Mouse (Mus musculus) gastrocnemius, adult 2 months (tissue): ENCODE measurements around the gene Jph4. TPM values are rescaled to one million over a fixed set of nuclear protein-coding genes. Genes with fewer than 3 reads are reported as not detected.

Experiments
- DNase-seq: peaks from one replicate; pipeline ENCODE4 v3.0.0; 2022
- H3K27ac ChIP-seq: fragments of 200-600 bp; 2 replicates; pipeline ENCODE4 v1.8.1; 2022; ENCODE audit warnings: mild to moderate bottlenecking
- H3K4me3 ChIP-seq: fragments of 200-600 bp; 2 replicates; pipeline ENCODE4 v1.8.1; 2022; ENCODE audit warnings: mild to moderate bottlenecking, moderate library complexity
- CTCF ChIP-seq: fragments of 200-600 bp; IDR thresholded peaks from 2 replicates; pipeline ENCODE4 v1.8.1; 2022; ENCODE audit warnings: antibody characterized with exemption, mild to moderate bottlenecking, moderate library complexity
- intact Hi-C: fragments of 180-260 bp; cut with DNase I; formaldehyde crosslinking; loops from one replicate; pipeline ENCODE4 v1.15.1; 2025
- total RNA-seq, 2 experiments: library from RNA; stranded (reverse); gene quantifications; 2 replicates each; pipeline ENCODE4 v1.2.3; 2021

Gene Jph4
- total RNA-seq, 2 experiments from 2014 or later = 0.08 TPM; not detected in 1

- Histone ChIP-seq H3K27ac (no peak overlapping the region), H3K4me3 (no peak overlapping the region)
- no peak for DNase-seq
- no peak for TF ChIP-seq CTCF
- intact Hi-C loops = no loop called here
These were observed 30.7 kb downstream of the Jph4 start for GRCm38 (mm10) chr14:55086009-55086514.

GRCm38 (mm10) chr14:55085324-55086008 lies 31.3 kb downstream of the Jph4 start:
- intact Hi-C loops = no loop called here
- no peak overlapping the region for H3K4me3 ChIP-seq
- peak; percentile 11 for DNase-seq
- no peak overlapping the region for H3K27ac ChIP-seq
- no peak for TF ChIP-seq CTCF

- intact Hi-C loops = no loop called here
- no peak for TF ChIP-seq CTCF
- Histone ChIP-seq H3K27ac (no peak overlapping the region), H3K4me3 (no peak overlapping the region)
- DNase-seq = no peak
These were observed 33.3 kb downstream of the Jph4 start for GRCm38 (mm10) chr14:55083481-55083880.

GRCm38 (mm10) chr14:55081105-55081504 lies 35.6 kb downstream of the Jph4 start:
- intact Hi-C loops = no loop called here
- TF ChIP-seq CTCF = no peak
- DNase-seq = no peak
- Histone ChIP-seq H3K27ac (no peak overlapping the region), H3K4me3 (no peak overlapping the region)

- peak overlapping the region; percentile 38; the same call in 1 of the 2 replicates for H3K4me3 ChIP-seq
- DNase-seq = peak; percentile 72
- intact Hi-C loops = loop anchor here (2.0 to 5.0 kb wide), 2 partner anchors 55 to 237 kb away; no protein-coding TSS in a partner anchor
- TF ChIP-seq CTCF = peak; percentile 91
- H3K27ac ChIP-seq = no peak overlapping the region
These were observed 37.3 kb downstream of the Jph4 start for GRCm38 (mm10) chr14:55079214-55079970.

- Histone ChIP-seq H3K4me3 (peak overlapping the region; percentile 38), H3K27ac (no peak overlapping the region)
- TF ChIP-seq CTCF = no peak
- DNase-seq = no peak
- intact Hi-C loops = loop anchor here (2.0 to 5.0 kb wide), 2 partner anchors 54 to 236 kb away; no protein-coding TSS in a partner anchor
These were observed 38.3 kb downstream of the Jph4 start for GRCm38 (mm10) chr14:55078366-55078989.

GRCm38 (mm10) chr14:55077481-55078365 lies 39.0 kb downstream of the Jph4 start:
- intact Hi-C loops = loop anchor here (2.0 to 5.0 kb wide), 2 partner anchors 53 to 235 kb away; no protein-coding TSS in a partner anchor
- no peak for DNase-seq
- no peak for TF ChIP-seq CTCF
- Histone ChIP-seq H3K4me3 (no peak overlapping the region), H3K27ac (no peak overlapping the region)

GRCm38 (mm10) chr14:55076956-55077355 lies 39.8 kb downstream of the Jph4 start:
- intact Hi-C loops = loop anchor here (5.0 kb wide), 1 partner anchor 235 kb away; no protein-coding TSS in a partner anchor
- H3K4me3 ChIP-seq = no peak overlapping the region
- TF ChIP-seq CTCF = no peak
- no peak for DNase-seq
- no peak overlapping the region for H3K27ac ChIP-seq

- intact Hi-C loops = loop anchor here (5.0 kb wide), 1 partner anchor 234 kb away; no protein-coding TSS in a partner anchor
- peak overlapping the region; percentile 4; the same call in 1 of the 2 replicates for H3K27ac ChIP-seq
- peak; percentile 38 for DNase-seq
- no peak for TF ChIP-seq CTCF
- no peak overlapping the region for H3K4me3 ChIP-seq
These were observed 40.5 kb downstream of the Jph4 start for GRCm38 (mm10) chr14:55076224-55076623.

GRCm38 (mm10) chr14:55074416-55074815 lies 42.3 kb downstream of the Jph4 start:
- intact Hi-C loops = no loop called here
- no peak overlapping the region for H3K27ac ChIP-seq
- no peak for DNase-seq
- no peak overlapping the region for H3K4me3 ChIP-seq
- no peak for TF ChIP-seq CTCF

GRCm38 (mm10) chr14:55071756-55072155 lies 45.0 kb downstream of the Jph4 start:
- no peak for TF ChIP-seq CTCF
- H3K27ac ChIP-seq = no peak overlapping the region
- H3K4me3 ChIP-seq = no peak overlapping the region
- DNase-seq = no peak
- intact Hi-C loops = no loop called here

- DNase-seq = no peak
- TF ChIP-seq CTCF = no peak
- intact Hi-C loops = no loop called here
- Histone ChIP-seq H3K27ac (no peak overlapping the region), H3K4me3 (no peak overlapping the region)
These were observed 50.7 kb downstream of the Jph4 start for GRCm38 (mm10) chr14:55066042-55066441.
